Mouse (Mus musculus): ENCODE results near the gene Cfap97d2. TPM values are rescaled to one million over a fixed set of nuclear protein-coding genes. Genes with fewer than 3 reads are reported as not detected.
A peak's percentile ranks its signal among the peaks of the same experiment; 100 is the strongest.

Gene Cfap97d2
- polyA plus RNA-seq, 1 experiment from 2014 or later: 0.17 TPM

DNA sequence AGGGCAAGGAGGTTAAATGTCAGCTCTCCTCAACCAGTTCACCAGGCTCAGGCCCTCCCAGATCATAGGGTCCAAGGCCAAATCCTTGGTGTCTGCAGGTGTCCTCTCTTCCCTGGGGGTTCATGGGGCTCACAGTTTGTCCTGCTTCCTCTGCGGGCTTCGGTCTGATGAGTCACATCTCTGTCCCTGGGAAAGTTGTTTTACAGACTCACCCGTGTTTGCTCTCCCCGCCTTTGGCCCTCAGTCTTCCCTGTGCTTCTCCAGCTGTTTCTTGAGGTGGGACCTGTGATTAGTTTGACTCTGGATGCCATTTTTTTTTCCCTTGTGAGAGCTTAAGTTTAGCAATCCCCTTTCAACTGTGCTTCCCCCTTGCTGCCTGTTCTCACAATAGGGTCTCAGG lies 9.5 kb upstream of the Cfap97d2 start:
- H3K4me1 ChIP-seq (replicated peaks; ENCODE audit: control insufficient read depth, insufficient read depth): peaks cover 5% of the 10 kb centered on the region; the same call in 1 of the 2 replicates
- H3K9ac ChIP-seq (ENCODE audit: low read length): no peak overlapping the region
- DNase-seq (ENCODE audit: low spot score) (peak; percentile 62), ATAC-seq (ENCODE audit: low FRiP score, low TSS enrichment) (peak; percentile 50)
- no peak overlapping the region for H3K4me3 ChIP-seq (ENCODE audit: low read depth, low read length)
- WGBS: 36% methylated on average over 4 of the region's 4 CpGs
- no peak overlapping the region for H3K4me2 ChIP-seq (replicated peaks; ENCODE audit: low read depth)
- H3K9me3 ChIP-seq (ENCODE audit: control insufficient read depth, low read length): no peaks in the 10 kb centered on the region
- TF ChIP-seq CTCF (IDR thresholded peaks at IDR 0.05; ENCODE audit: low read depth): no peak
- no peak for TF ChIP-seq EP300 (optimal IDR thresholded peaks at IDR 0.05)
- no peaks in the 10 kb centered on the region for H3K27me3 ChIP-seq (ENCODE audit: control insufficient read depth, insufficient read depth, low read length)
- peak overlapping the region; percentile 82 for H3K27ac ChIP-seq (replicated peaks)
- no peaks in the 10 kb centered on the region for H3K36me3 ChIP-seq (ENCODE audit: control insufficient read depth, insufficient read depth, low read length)

DNA sequence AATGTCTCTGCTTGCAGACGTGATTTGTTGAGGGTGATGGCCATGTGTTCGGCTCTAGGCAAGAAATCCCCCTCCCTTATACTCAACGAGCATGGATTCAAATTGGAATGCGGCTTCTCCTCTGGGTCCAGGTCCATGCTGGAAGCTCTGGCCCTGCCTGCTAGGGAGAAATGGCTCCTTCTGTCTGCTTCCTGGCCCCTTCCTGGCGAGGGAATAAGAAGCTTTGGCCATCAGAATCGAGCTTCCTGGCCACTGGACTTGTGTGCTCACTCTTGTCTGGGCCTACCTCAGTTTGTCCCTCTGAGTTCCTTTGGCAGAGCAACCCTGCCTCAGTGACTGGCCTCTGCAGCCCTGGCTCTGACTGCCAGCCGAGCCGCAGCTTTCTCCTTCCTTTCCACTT lies 8.5 kb upstream of the Cfap97d2 start:
- Histone ChIP-seq H3K4me3 (ENCODE audit: low read depth, low read length) (no peak overlapping the region), H3K4me1 (replicated peaks; ENCODE audit: control insufficient read depth, insufficient read depth) (peaks cover 5% of the 10 kb centered on the region; the same call in 1 of the 2 replicates), H3K9me3 (ENCODE audit: control insufficient read depth, low read length) (no peaks in the 10 kb centered on the region), H3K9ac (ENCODE audit: low read length) (no peak overlapping the region), H3K27ac (replicated peaks) (peak overlapping the region; percentile 67), H3K36me3 (ENCODE audit: control insufficient read depth, insufficient read depth, low read length) (no peaks in the 10 kb centered on the region), H3K27me3 (ENCODE audit: control insufficient read depth, insufficient read depth, low read length) (no peaks in the 10 kb centered on the region), H3K4me2 (replicated peaks; ENCODE audit: low read depth) (no peak overlapping the region)
- ATAC-seq (ENCODE audit: low FRiP score, low TSS enrichment) (no peak), DNase-seq (ENCODE audit: low spot score) (no peak)
- TF ChIP-seq CTCF (IDR thresholded peaks at IDR 0.05; ENCODE audit: low read depth) (no peak), EP300 (optimal IDR thresholded peaks at IDR 0.05) (no peak)
- WGBS: 79% methylated on average over 8 of the region's 8 CpGs

DNA sequence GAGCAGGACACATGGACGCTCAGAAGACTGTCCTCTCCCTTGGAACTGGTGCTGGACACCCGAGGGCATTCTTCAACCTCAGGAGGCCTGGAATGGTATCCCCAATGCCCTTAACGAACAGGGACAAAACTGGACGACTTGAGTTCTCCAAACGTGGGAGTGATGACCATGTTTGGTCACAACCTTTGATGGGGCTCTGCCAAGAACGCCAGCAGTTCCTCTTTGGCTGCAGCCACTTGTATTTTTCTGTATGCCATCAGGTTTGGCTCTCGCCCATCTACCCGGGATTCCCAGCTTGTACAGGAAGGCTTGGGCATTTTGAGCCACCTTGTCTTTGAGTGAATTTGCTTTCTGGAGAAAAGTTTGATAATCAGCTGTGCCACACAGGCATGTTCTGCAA lies 8.0 kb upstream of the Cfap97d2 start:
- Histone ChIP-seq H3K4me1 (replicated peaks; ENCODE audit: control insufficient read depth, insufficient read depth) (peaks cover 5% of the 10 kb centered on the region; the same call in 1 of the 2 replicates), H3K27ac (replicated peaks) (peak overlapping the region; percentile 67), H3K9me3 (ENCODE audit: control insufficient read depth, low read length) (no peaks in the 10 kb centered on the region), H3K27me3 (ENCODE audit: control insufficient read depth, insufficient read depth, low read length) (no peaks in the 10 kb centered on the region), H3K36me3 (ENCODE audit: control insufficient read depth, insufficient read depth, low read length) (no peaks in the 10 kb centered on the region), H3K4me3 (ENCODE audit: low read depth, low read length) (no peak overlapping the region), H3K4me2 (replicated peaks; ENCODE audit: low read depth) (no peak overlapping the region), H3K9ac (ENCODE audit: low read length) (no peak overlapping the region)
- DNase-seq (ENCODE audit: low spot score) (no peak), ATAC-seq (ENCODE audit: low FRiP score, low TSS enrichment) (no peak)
- 71% methylated on average over 8 of the region's 8 CpGs for WGBS
- no peak for TF ChIP-seq CTCF (IDR thresholded peaks at IDR 0.05; ENCODE audit: low read depth)
- no peak for TF ChIP-seq EP300 (optimal IDR thresholded peaks at IDR 0.05)

GRCm38 (mm10) chr8:13698281-13698680 lies 7.4 kb upstream of the Cfap97d2 start:
- DNase-seq (ENCODE audit: low spot score) (peak; percentile 36), ATAC-seq (ENCODE audit: low FRiP score, low TSS enrichment) (peak; percentile 65)
- 52% methylated on average over 3 of the region's 3 CpGs for WGBS

GRCm38 (mm10) chr8:13699323-13699949 lies 6.3 kb upstream of the Cfap97d2 start:
- peaks cover 5% of the 10 kb centered on the region; the same call in 1 of the 2 replicates for H3K4me1 ChIP-seq (replicated peaks; ENCODE audit: control insufficient read depth, insufficient read depth)
- H3K4me3 ChIP-seq (ENCODE audit: low read depth, low read length): no peak overlapping the region
- no peak overlapping the region for H3K9ac ChIP-seq (ENCODE audit: low read length)
- no peak overlapping the region for H3K27ac ChIP-seq (replicated peaks)
- ATAC-seq (ENCODE audit: low FRiP score, low TSS enrichment) (no peak), DNase-seq (ENCODE audit: low spot score) (no peak)
- no peaks in the 10 kb centered on the region for H3K36me3 ChIP-seq (ENCODE audit: control insufficient read depth, insufficient read depth, low read length)
- no peak overlapping the region for H3K4me2 ChIP-seq (replicated peaks; ENCODE audit: low read depth)
- no peaks in the 10 kb centered on the region for H3K9me3 ChIP-seq (ENCODE audit: control insufficient read depth, low read length)
- WGBS: 64% methylated on average over 5 of the region's 5 CpGs
- TF ChIP-seq EP300 (optimal IDR thresholded peaks at IDR 0.05) (no peak), CTCF (IDR thresholded peaks at IDR 0.05; ENCODE audit: low read depth) (no peak)
- no peaks in the 10 kb centered on the region for H3K27me3 ChIP-seq (ENCODE audit: control insufficient read depth, insufficient read depth, low read length)

More at GRCm38 (mm10) chr8:13698281-13698680, 7.4 kb upstream of the Cfap97d2 start:
- TF ChIP-seq CTCF (IDR thresholded peaks at IDR 0.05; ENCODE audit: low read depth) (no peak), EP300 (optimal IDR thresholded peaks at IDR 0.05) (no peak)
- Histone ChIP-seq H3K9ac (ENCODE audit: low read length) (no peak overlapping the region), H3K4me3 (ENCODE audit: low read depth, low read length) (no peak overlapping the region), H3K9me3 (ENCODE audit: control insufficient read depth, low read length) (no peaks in the 10 kb centered on the region), H3K27ac (replicated peaks) (peak overlapping the region; percentile 67), H3K4me1 (replicated peaks; ENCODE audit: control insufficient read depth, insufficient read depth) (peaks cover 5% of the 10 kb centered on the region; the same call in 1 of the 2 replicates), H3K36me3 (ENCODE audit: control insufficient read depth, insufficient read depth, low read length) (no peaks in the 10 kb centered on the region), H3K27me3 (ENCODE audit: control insufficient read depth, insufficient read depth, low read length) (no peaks in the 10 kb centered on the region), H3K4me2 (replicated peaks; ENCODE audit: low read depth) (no peak overlapping the region)

DNA sequence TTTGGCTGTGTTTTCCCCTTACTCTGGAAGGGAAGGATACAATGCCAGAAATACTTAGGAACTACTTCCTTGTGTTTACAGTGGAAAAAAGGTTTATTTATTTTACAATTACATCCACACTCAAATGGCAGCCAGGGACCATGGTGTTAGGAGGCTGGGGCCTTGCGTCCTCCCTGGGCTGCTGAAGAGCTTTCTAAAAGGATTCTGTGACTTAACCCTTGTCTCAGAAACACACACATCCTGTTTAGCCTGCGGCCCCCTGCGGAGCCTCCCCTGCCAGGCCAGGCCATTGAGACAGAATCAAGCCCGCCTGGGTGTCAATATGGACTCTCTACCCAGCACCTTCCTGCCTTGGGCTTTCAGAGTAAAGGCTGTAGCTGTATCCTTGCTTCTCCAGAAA lies 2.9 kb upstream of the Cfap97d2 start:
- H3K4me1 ChIP-seq (replicated peaks; ENCODE audit: control insufficient read depth, insufficient read depth): no peaks in the 10 kb centered on the region
- no peaks in the 10 kb centered on the region for H3K9me3 ChIP-seq (ENCODE audit: control insufficient read depth, low read length)
- H3K27ac ChIP-seq (replicated peaks): 0 out of 2 replicates have a peak overlapping the region, but pooled peaks have one; percentile 31
- no peaks in the 10 kb centered on the region for H3K27me3 ChIP-seq (ENCODE audit: control insufficient read depth, insufficient read depth, low read length)
- no peak overlapping the region for H3K4me3 ChIP-seq (ENCODE audit: low read depth, low read length)
- ATAC-seq (ENCODE audit: low FRiP score, low TSS enrichment) (no peak), DNase-seq (ENCODE audit: low spot score) (no peak)
- WGBS: 47% methylated on average over 4 of the region's 4 CpGs
- TF ChIP-seq CTCF (IDR thresholded peaks at IDR 0.05; ENCODE audit: low read depth): no peak
- H3K36me3 ChIP-seq (ENCODE audit: control insufficient read depth, insufficient read depth, low read length): no peaks in the 10 kb centered on the region
- H3K9ac ChIP-seq (ENCODE audit: low read length): no peak overlapping the region
- no peak overlapping the region for H3K4me2 ChIP-seq (replicated peaks; ENCODE audit: low read depth)

Data from stomach, postnatal 0 days (tissue).